Mouse (Mus musculus) CD4-positive naive resting alpha-beta T cell, adult 57 days (primary cell): ENCODE results near the gene Olfr1107. TPM values are rescaled to one million over a fixed set of nuclear protein-coding genes. Genes with fewer than 3 reads are reported as not detected.

ENCODE experiments used
- total RNA-seq: library from RNA; stranded (reverse); gene quantifications from one replicate; pipeline ENCODE4 v1.2.4, GENCODE M21; 2023

Gene Olfr1107
- not detected for total RNA-seq

DNA sequence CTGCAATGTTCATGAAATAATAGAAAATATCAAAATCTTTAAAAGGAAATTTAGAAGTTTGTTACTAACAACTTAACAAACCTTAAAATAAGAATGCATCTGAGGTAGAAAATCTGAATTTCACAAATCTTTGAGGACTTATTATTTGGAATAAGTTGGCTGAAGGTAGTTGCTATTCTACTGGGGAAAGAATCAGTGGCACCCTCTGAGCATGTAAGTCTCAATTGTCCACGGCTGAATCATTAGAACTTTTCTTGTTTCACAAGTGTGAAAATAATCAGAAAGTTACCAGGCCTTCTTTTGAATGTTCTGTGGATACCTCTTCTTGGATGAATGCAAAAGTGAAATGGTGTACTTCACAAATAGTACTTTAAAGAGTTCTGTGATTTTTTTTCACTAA is at the start of gene Olfr1107:
TSS of gene Olfr1107 (minus strand) at position 101 of the 400 bp plus-strand sequence.

DNA sequence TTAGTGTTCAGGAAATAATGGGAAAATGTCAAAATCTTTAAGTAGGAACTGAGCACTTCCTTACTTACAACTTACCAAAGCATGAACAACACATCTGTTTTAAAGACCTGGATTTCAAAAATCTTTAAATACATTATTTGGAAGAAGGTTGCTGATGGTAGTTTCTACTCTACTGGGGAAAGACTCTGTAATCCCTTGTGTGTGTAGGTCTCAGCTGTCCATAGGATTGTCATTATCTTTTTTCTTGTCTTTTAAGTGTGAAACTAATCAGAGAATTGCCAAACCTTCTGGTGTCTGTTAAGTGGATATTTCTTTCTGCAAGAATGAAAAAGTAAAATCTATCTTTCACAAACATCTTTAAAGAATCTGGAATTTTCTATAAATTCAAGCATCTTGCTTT is 38.9 kb upstream of the Olfr1107 start, which contains the start of gene Olfr259:
TSS of gene Olfr259 (minus strand) at position 101 of the 400 bp plus-strand sequence.

DNA sequence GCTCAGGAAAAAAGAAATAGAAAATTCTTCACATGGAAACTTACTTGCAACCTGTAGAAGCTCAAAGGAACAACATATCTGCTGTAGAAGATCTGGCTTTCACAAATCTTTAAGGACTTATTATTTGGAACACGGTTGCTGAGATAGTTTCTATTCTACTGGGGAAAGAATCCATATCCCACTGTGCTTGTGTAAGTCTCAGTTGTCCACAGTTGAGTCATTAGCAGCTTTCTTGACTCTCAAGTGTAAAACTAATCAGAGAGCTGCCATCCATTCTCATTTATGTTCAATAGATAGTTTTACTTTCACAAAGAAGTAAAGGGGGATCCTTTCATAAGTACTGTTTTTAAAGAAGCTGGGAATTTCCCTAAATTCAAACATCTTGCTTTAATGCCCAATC is 20.3 kb upstream of the Olfr1107 start, which contains the start of gene Olfr1109:
TSS of gene Olfr1109 (minus strand) at position 101 of the 400 bp plus-strand sequence.

DNA sequence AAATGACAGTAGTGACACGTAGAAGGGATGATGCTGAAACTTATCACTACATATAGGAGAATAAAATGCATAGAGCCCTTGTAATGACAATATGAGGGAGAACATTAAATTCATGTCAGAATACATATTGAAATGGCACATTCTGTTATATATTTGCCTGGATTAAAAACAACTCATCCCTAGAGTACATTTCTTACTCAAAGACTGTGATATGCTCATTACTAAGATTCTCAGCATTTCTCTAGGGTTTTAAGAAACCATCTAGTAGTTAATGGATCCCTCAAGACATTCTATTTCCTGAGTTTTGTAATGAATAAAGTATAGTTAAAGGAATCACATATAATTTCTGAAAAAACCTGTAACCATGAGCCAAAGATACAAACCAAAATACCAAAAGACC is 23.4 kb downstream of the Olfr1107 start, which contains the start of gene Olfr1106:
TSS of gene Olfr1106 (minus strand) at position 101 of the 400 bp plus-strand sequence.

DNA sequence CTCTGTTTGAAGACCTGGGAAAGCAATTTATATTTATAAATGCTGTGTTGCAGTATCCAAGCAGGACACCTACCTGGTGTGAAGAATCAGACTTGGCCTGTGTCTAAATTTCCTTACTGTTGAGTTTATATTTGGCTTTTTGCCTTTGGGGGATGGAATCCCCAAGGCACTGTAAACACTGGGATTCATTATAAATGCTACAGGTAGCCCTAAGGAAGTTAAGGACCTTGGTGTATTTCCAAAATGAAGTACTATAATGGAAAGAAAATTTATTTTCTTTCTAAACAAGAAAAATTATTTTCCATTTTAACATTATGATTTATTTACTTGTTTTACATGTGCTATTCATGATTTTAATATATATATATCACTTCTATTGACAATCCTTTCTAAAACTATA is 39.2 kb downstream of the Olfr1107 start, which contains the start of gene Olfr1105:
TSS of gene Olfr1105 (minus strand) at position 101 of the 400 bp plus-strand sequence.

DNA sequence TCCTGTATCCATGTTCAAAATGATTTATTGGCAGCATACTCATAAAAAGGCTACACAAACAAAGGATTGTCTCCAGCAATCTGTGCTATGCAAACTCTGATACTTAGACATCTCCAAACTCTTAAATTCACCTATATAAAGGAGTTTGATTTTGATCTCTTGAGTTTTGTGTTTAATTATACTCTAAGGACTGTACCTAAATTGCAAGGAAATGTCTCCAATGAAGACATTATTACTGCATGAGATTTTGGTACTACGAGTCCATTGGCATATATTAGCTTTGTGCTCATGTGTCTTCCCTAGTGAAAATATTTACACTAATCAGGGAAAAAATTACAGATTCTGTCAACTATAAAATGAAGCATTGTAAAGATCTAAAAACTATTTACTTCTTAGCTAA is 48.6 kb downstream of the Olfr1107 start, which contains the start of gene Olfr1104:
TSS of gene Olfr1104 (minus strand) at position 101 of the 400 bp plus-strand sequence.

Other genes starting within 250 kb of the Olfr1107 start
- gene Olfr1095, start 224.1 kb downstream of the Olfr1107 start, total RNA-seq = not detected
- gene Gm13723, start 201.0 kb downstream of the Olfr1107 start, total RNA-seq = not detected
- gene Olfr1097, start 183.6 kb downstream of the Olfr1107 start, total RNA-seq = not detected
- gene Olfr1098, start 151.3 kb downstream of the Olfr1107 start, total RNA-seq = not detected
- not detected for gene Olfr1099, start 115.1 kb downstream of the Olfr1107 start, total RNA-seq
- gene Olfr1100, start 95.9 kb downstream of the Olfr1107 start, total RNA-seq = not detected
- gene Olfr1101, start 84.6 kb downstream of the Olfr1107 start, total RNA-seq = not detected
- gene Olfr1102, start 77.4 kb downstream of the Olfr1107 start, total RNA-seq = not detected
- not detected for gene Olfr1104, start 48.7 kb downstream of the Olfr1107 start, total RNA-seq
- gene Olfr1105, start 39.3 kb downstream of the Olfr1107 start, total RNA-seq = not detected
- not detected for gene Olfr1106, start 23.5 kb downstream of the Olfr1107 start, total RNA-seq
- not detected for gene Olfr1109, start 20.2 kb upstream of the Olfr1107 start, total RNA-seq
- gene Olfr259, start 38.8 kb upstream of the Olfr1107 start, total RNA-seq = not detected
- gene Olfr1110, start 64.5 kb upstream of the Olfr1107 start, total RNA-seq = not detected
- gene Olfr1111, start 76.8 kb upstream of the Olfr1107 start, total RNA-seq = not detected
- not detected for gene Olfr1112, start 112.0 kb upstream of the Olfr1107 start, total RNA-seq
- gene Olfr1113, start 133.2 kb upstream of the Olfr1107 start, total RNA-seq = not detected
- gene Olfr1115, start 172.2 kb upstream of the Olfr1107 start, total RNA-seq = not detected
- not detected for gene Olfr1116, start 191.7 kb upstream of the Olfr1107 start, total RNA-seq
- not detected for gene Olfr1118, start 231.8 kb upstream of the Olfr1107 start, total RNA-seq